Mouse (Mus musculus) kidney, adult 11 months (tissue): Measurements from ENCODE around the gene Aldh1a1.
"Not testable (repeated sequence)": the region's sequence is repeated elsewhere in the genome, so short reads cannot be mapped to it uniquely, and the experiment has no call there.

Experiments used
- DNase-seq: peaks from one replicate; pipeline ENCODE4 v3.0.0; 2022

Gene Aldh1a1

GRCm38 (mm10) chr19:20557211-20557610 lies 64.7 kb downstream of the Aldh1a1 start:
- no peak for DNase-seq

GRCm38 (mm10) chr19:20558069-20558468 lies 65.6 kb downstream of the Aldh1a1 start:
- no peak for DNase-seq

- DNase-seq, result no peak
Measured at GRCm38 (mm10) chr19:20558544-20558943, 66.0 kb downstream of the Aldh1a1 start.

- DNase-seq, result no peak
Measured at GRCm38 (mm10) chr19:20558952-20559351, 66.4 kb downstream of the Aldh1a1 start.

- DNase-seq, result no peak
Measured at GRCm38 (mm10) chr19:20559952-20560351, 67.4 kb downstream of the Aldh1a1 start.

GRCm38 (mm10) chr19:20562396-20562795 lies 69.9 kb downstream of the Aldh1a1 start:
- DNase-seq, result no peak

GRCm38 (mm10) chr19:20566294-20566693 lies 73.8 kb downstream of the Aldh1a1 start:
- no peak for DNase-seq

- no peak for DNase-seq
Measured at GRCm38 (mm10) chr19:20567039-20567438, 74.5 kb downstream of the Aldh1a1 start.

- DNase-seq, result no peak
Measured at GRCm38 (mm10) chr19:20576984-20577383, 84.5 kb downstream of the Aldh1a1 start.

- DNase-seq, result no peak
Measured at GRCm38 (mm10) chr19:20577429-20577828, 84.9 kb downstream of the Aldh1a1 start.

- DNase-seq, result no peak
Measured at GRCm38 (mm10) chr19:20599951-20600350, 107.4 kb downstream of the Aldh1a1 start.

GRCm38 (mm10) chr19:20601739-20602138 lies 109.2 kb downstream of the Aldh1a1 start:
- peak; percentile 72 for DNase-seq

- DNase-seq, result no peak
Measured at GRCm38 (mm10) chr19:20603212-20603611, 110.7 kb downstream of the Aldh1a1 start.

GRCm38 (mm10) chr19:20603866-20604265 lies 111.4 kb downstream of the Aldh1a1 start:
- no peak for DNase-seq

GRCm38 (mm10) chr19:20614252-20614930 lies 121.9 kb downstream of the Aldh1a1 start:
- no peak for DNase-seq

- DNase-seq, result no peak
Measured at GRCm38 (mm10) chr19:20622434-20622833, 129.9 kb downstream of the Aldh1a1 start.

- DNase-seq, result no peak
Measured at GRCm38 (mm10) chr19:20623416-20623815, 130.9 kb downstream of the Aldh1a1 start.

- DNase-seq, result no peak
Measured at GRCm38 (mm10) chr19:20631020-20631419, 138.5 kb downstream of the Aldh1a1 start.

- no peak for DNase-seq
Measured at GRCm38 (mm10) chr19:20633876-20634691, 141.6 kb downstream of the Aldh1a1 start.

- DNase-seq, result no peak
Measured at GRCm38 (mm10) chr19:20644346-20644745, 151.8 kb downstream of the Aldh1a1 start.

- not testable (repeated sequence) for DNase-seq
Measured at GRCm38 (mm10) chr19:20647496-20647895, 155.0 kb downstream of the Aldh1a1 start.

- DNase-seq, result no peak
Measured at GRCm38 (mm10) chr19:20650008-20650407, 157.5 kb downstream of the Aldh1a1 start.

- no peak for DNase-seq
Measured at GRCm38 (mm10) chr19:20653082-20653676, 160.7 kb downstream of the Aldh1a1 start.
